Mouse (Mus musculus): Measurements from ENCODE around the gene Zic4. TPM values are rescaled to one million over a fixed set of nuclear protein-coding genes. Genes with fewer than 3 reads are reported as not detected.

Gene Zic4
- polyA plus RNA-seq, 1 experiment from 2014 or later = not detected

- ATAC-seq (ENCODE audit: borderline replicate concordance, extremely low read depth, low FRiP score, low TSS enrichment) = no peak
- H3K27ac ChIP-seq = no peak overlapping the region
- peaks cover 97% of the 10 kb centered on the region for H3K27me3 ChIP-seq
- H3K9ac ChIP-seq = no peak overlapping the region
- 2% methylated on average over 13 of the region's 14 CpGs for WGBS
- peaks cover 10% of the 10 kb centered on the region; the same call in 1 of the 2 replicates for H3K4me1 ChIP-seq
- no peak overlapping the region for H3K4me2 ChIP-seq
- H3K4me3 ChIP-seq = no peak overlapping the region
- H3K36me3 ChIP-seq = no peaks in the 10 kb centered on the region
- no peaks in the 10 kb centered on the region for H3K9me3 ChIP-seq
These were observed 15.0 kb downstream of the Zic4 start for GRCm38 (mm10) chr9:91377036-91377872.

GRCm38 (mm10) chr9:91377873-91378150 is 15.6 kb downstream of the Zic4 start:
- H3K36me3 ChIP-seq = no peaks in the 10 kb centered on the region
- H3K27ac ChIP-seq = no peak overlapping the region
- WGBS = 0% methylated on average over 16 of the region's 16 CpGs
- H3K4me1 ChIP-seq = peaks cover 10% of the 10 kb centered on the region; the same call in 1 of the 2 replicates
- no peak overlapping the region for H3K9ac ChIP-seq
- H3K9me3 ChIP-seq = no peaks in the 10 kb centered on the region
- H3K27me3 ChIP-seq = peaks cover 97% of the 10 kb centered on the region
- no peak overlapping the region for H3K4me3 ChIP-seq
- no peak overlapping the region for H3K4me2 ChIP-seq
- ATAC-seq (ENCODE audit: borderline replicate concordance, extremely low read depth, low FRiP score, low TSS enrichment) = no peak

- Histone ChIP-seq H3K36me3 (no peaks in the 10 kb centered on the region), H3K4me3 (no peak overlapping the region), H3K27ac (no peak overlapping the region), H3K4me2 (no peak overlapping the region), H3K27me3 (peaks cover 99% of the 10 kb centered on the region), H3K4me1 (peaks cover 10% of the 10 kb centered on the region; the same call in 1 of the 2 replicates), H3K9ac (no peak overlapping the region), H3K9me3 (no peaks in the 10 kb centered on the region)
- 1% methylated on average over 48 of the region's 48 CpGs for WGBS
- ATAC-seq (ENCODE audit: borderline replicate concordance, extremely low read depth, low FRiP score, low TSS enrichment) = no peak
These were observed 16.4 kb downstream of the Zic4 start for GRCm38 (mm10) chr9:91378411-91379299.

GRCm38 (mm10) chr9:91379300-91379635 is 17.1 kb downstream of the Zic4 start:
- Histone ChIP-seq H3K9me3 (no peaks in the 10 kb centered on the region), H3K27me3 (peaks cover 99% of the 10 kb centered on the region), H3K4me3 (no peak overlapping the region), H3K9ac (no peak overlapping the region), H3K4me1 (peaks cover 10% of the 10 kb centered on the region; the same call in 1 of the 2 replicates), H3K36me3 (no peaks in the 10 kb centered on the region), H3K4me2 (no peak overlapping the region), H3K27ac (no peak overlapping the region)
- under 1% methylated on average over 8 of the region's 8 CpGs for WGBS
- ATAC-seq (ENCODE audit: borderline replicate concordance, extremely low read depth, low FRiP score, low TSS enrichment) = no peak

- WGBS = 1% methylated on average over 10 of the region's 10 CpGs
- peaks cover 99% of the 10 kb centered on the region for H3K27me3 ChIP-seq
- H3K27ac ChIP-seq = no peak overlapping the region
- no peak overlapping the region for H3K9ac ChIP-seq
- no peaks in the 10 kb centered on the region for H3K9me3 ChIP-seq
- no peaks in the 10 kb centered on the region for H3K36me3 ChIP-seq
- no peak overlapping the region for H3K4me2 ChIP-seq
- no peak for ATAC-seq (ENCODE audit: borderline replicate concordance, extremely low read depth, low FRiP score, low TSS enrichment)
- peaks cover 10% of the 10 kb centered on the region; the same call in 1 of the 2 replicates for H3K4me1 ChIP-seq
- no peak overlapping the region for H3K4me3 ChIP-seq
These were observed 17.7 kb downstream of the Zic4 start for GRCm38 (mm10) chr9:91379781-91380457.

GRCm38 (mm10) chr9:91380458-91380914 is 18.3 kb downstream of the Zic4 start:
- H3K9ac ChIP-seq = no peak overlapping the region
- no peak overlapping the region for H3K4me3 ChIP-seq
- ATAC-seq (ENCODE audit: borderline replicate concordance, extremely low read depth, low FRiP score, low TSS enrichment) = no peak
- H3K27me3 ChIP-seq = peaks cover 99% of the 10 kb centered on the region
- no peak overlapping the region for H3K27ac ChIP-seq
- 1% methylated on average over 9 of the region's 9 CpGs for WGBS
- H3K4me2 ChIP-seq = no peak overlapping the region
- peaks cover 10% of the 10 kb centered on the region; the same call in 1 of the 2 replicates for H3K4me1 ChIP-seq
- H3K36me3 ChIP-seq = no peaks in the 10 kb centered on the region
- H3K9me3 ChIP-seq = no peaks in the 10 kb centered on the region

- Histone ChIP-seq H3K4me2 (peak overlapping the region; percentile 87), H3K27ac (no peak overlapping the region), H3K9ac (peak overlapping the region; percentile 30)
These were observed 19.3 kb downstream of the Zic4 start for GRCm38 (mm10) chr9:91381284-91382110.

GRCm38 (mm10) chr9:91382111-91382379 is 19.8 kb downstream of the Zic4 start:
- WGBS = 2% methylated on average over 2 of the region's 2 CpGs
- Histone ChIP-seq H3K4me2 (peak overlapping the region; percentile 87), H3K27ac (no peak overlapping the region), H3K9ac (no peak overlapping the region), H3K27me3 (peaks cover 99% of the 10 kb centered on the region), H3K4me3 (peak overlapping the region; percentile 52), H3K4me1 (peaks cover 10% of the 10 kb centered on the region; the same call in 1 of the 2 replicates), H3K9me3 (no peaks in the 10 kb centered on the region), H3K36me3 (no peaks in the 10 kb centered on the region)
- ATAC-seq (ENCODE audit: borderline replicate concordance, extremely low read depth, low FRiP score, low TSS enrichment) = no peak

More at GRCm38 (mm10) chr9:91381284-91382110, 19.3 kb downstream of the Zic4 start:
- H3K27me3 ChIP-seq = peaks cover 99% of the 10 kb centered on the region
- peak overlapping the region; percentile 52 for H3K4me3 ChIP-seq
- H3K36me3 ChIP-seq = no peaks in the 10 kb centered on the region
- peaks cover 10% of the 10 kb centered on the region; the same call in 1 of the 2 replicates for H3K4me1 ChIP-seq
- WGBS = 0% methylated on average over 60 of the region's 76 CpGs
- H3K9me3 ChIP-seq = no peaks in the 10 kb centered on the region
- ATAC-seq (ENCODE audit: borderline replicate concordance, extremely low read depth, low FRiP score, low TSS enrichment) = peak; percentile 72

- ATAC-seq (ENCODE audit: borderline replicate concordance, extremely low read depth, low FRiP score, low TSS enrichment) = no peak
- H3K4me1 ChIP-seq = peaks cover 10% of the 10 kb centered on the region; the same call in 1 of the 2 replicates
- H3K9me3 ChIP-seq = no peaks in the 10 kb centered on the region
- 2% methylated on average over 24 of the region's 24 CpGs for WGBS
- H3K4me2 ChIP-seq = no peak overlapping the region
- H3K27ac ChIP-seq = no peak overlapping the region
- H3K4me3 ChIP-seq = no peak overlapping the region
- no peak overlapping the region for H3K9ac ChIP-seq
- no peaks in the 10 kb centered on the region for H3K36me3 ChIP-seq
- peaks cover 99% of the 10 kb centered on the region for H3K27me3 ChIP-seq
These were observed 20.4 kb downstream of the Zic4 start for GRCm38 (mm10) chr9:91382471-91383255.

- no peak for ATAC-seq (ENCODE audit: borderline replicate concordance, extremely low read depth, low FRiP score, low TSS enrichment)
- no peak overlapping the region for H3K4me2 ChIP-seq
- peaks cover 99% of the 10 kb centered on the region for H3K27me3 ChIP-seq
- H3K4me1 ChIP-seq = peaks cover 10% of the 10 kb centered on the region; the same call in 1 of the 2 replicates
- no peak overlapping the region for H3K9ac ChIP-seq
- 2% methylated on average over 28 of the region's 28 CpGs for WGBS
- no peak overlapping the region for H3K27ac ChIP-seq
- no peak overlapping the region for H3K4me3 ChIP-seq
- no peaks in the 10 kb centered on the region for H3K9me3 ChIP-seq
- no peaks in the 10 kb centered on the region for H3K36me3 ChIP-seq
These were observed 21.4 kb downstream of the Zic4 start for GRCm38 (mm10) chr9:91383441-91384135.
